Mouse (Mus musculus): ENCODE measurements at regions not wholly inside any gene's neighbourhood (a gene's known extent, or its start where the extent isn't known, plus 50 kb on each side); places are given as distances from the start of the nearest gene placed in this dataset.

DNA sequence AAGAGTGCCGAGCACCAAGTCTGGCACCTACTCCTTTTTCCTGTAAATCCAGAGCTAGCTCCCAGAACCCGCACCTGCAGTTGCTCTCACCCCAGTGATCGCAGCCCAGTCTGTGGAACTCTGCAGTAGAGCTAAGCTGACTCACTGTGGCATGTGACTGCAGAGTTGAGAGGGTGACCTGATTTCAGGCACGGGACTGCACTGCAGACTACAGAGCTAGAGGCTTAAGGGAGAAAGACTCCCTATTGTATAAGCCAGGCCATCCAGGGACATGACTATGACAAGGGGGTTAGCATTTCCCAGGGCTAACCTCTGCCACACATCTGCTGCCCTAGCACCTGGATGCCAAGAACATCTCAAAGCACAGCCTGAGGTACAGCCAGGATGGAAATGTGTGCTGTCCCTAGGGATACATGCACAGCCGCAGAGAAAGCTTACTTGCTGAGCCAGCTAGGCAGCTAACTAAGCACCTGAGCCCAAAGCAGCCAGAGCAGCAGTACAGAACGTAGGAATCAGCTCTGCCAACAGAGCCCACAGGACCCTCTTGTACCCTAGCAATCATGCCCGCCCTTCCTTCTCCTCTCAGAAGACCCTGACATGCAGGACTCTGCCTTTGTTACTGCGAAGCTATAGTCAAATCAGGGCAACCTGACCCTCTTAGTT is 192.3 kb upstream of the Snx19 start:
- Histone ChIP-seq H3K9ac (replicated peaks) (no peak overlapping the region), H3K9me3 (no peaks in the 10 kb centered on the region), H3K4me3 (replicated peaks) (no peak overlapping the region), H3K27ac (no peak overlapping the region), H3K4me2 (no peak overlapping the region), H3K36me3 (no peaks in the 10 kb centered on the region), H3K27me3 (no peaks in the 10 kb centered on the region; the same call in 1 of the 2 replicates), H3K4me1 (replicated peaks) (0 out of 2 replicates have a peak, but pooled peaks cover 7% of the 10 kb centered on the region)
- no peak for ATAC-seq (ENCODE audit: insufficient number of reproducible peaks, insufficient read depth, low FRiP score, low TSS enrichment, low read depth)
- 76% methylated on average over 8 of the region's 8 CpGs for WGBS

GRCm38 (mm10) chr9:30235791-30236190 is 191.1 kb upstream of the Snx19 start:
- Histone ChIP-seq H3K9ac (replicated peaks) (no peak overlapping the region), H3K4me1 (replicated peaks) (0 out of 2 replicates have a peak, but pooled peaks cover 7% of the 10 kb centered on the region), H3K27me3 (no peaks in the 10 kb centered on the region; the same call in 1 of the 2 replicates), H3K4me2 (no peak overlapping the region), H3K27ac (no peak overlapping the region), H3K36me3 (no peaks in the 10 kb centered on the region), H3K4me3 (replicated peaks) (no peak overlapping the region), H3K9me3 (no peaks in the 10 kb centered on the region)
- ATAC-seq (ENCODE audit: insufficient number of reproducible peaks, insufficient read depth, low FRiP score, low TSS enrichment, low read depth), result no peak
- WGBS, result 28% methylated on average over 3 of the region's 3 CpGs

- no peaks in the 10 kb centered on the region for H3K27me3 ChIP-seq
- no peak overlapping the region for H3K27ac ChIP-seq
- WGBS, result 80% methylated on average over 5 of the region's 5 CpGs
- no peaks in the 10 kb centered on the region for H3K36me3 ChIP-seq
- H3K4me3 ChIP-seq (replicated peaks), result no peak overlapping the region
- no peaks in the 10 kb centered on the region for H3K4me1 ChIP-seq (replicated peaks)
- ATAC-seq (ENCODE audit: insufficient number of reproducible peaks, insufficient read depth, low FRiP score, low TSS enrichment, low read depth), result no peak
- H3K9ac ChIP-seq (replicated peaks), result no peak overlapping the region
- H3K4me2 ChIP-seq, result no peak overlapping the region
- no peaks in the 10 kb centered on the region for H3K9me3 ChIP-seq
Observed at GRCm38 (mm10) chr9:30242107-30242506, 184.8 kb upstream of the Snx19 start.

DNA sequence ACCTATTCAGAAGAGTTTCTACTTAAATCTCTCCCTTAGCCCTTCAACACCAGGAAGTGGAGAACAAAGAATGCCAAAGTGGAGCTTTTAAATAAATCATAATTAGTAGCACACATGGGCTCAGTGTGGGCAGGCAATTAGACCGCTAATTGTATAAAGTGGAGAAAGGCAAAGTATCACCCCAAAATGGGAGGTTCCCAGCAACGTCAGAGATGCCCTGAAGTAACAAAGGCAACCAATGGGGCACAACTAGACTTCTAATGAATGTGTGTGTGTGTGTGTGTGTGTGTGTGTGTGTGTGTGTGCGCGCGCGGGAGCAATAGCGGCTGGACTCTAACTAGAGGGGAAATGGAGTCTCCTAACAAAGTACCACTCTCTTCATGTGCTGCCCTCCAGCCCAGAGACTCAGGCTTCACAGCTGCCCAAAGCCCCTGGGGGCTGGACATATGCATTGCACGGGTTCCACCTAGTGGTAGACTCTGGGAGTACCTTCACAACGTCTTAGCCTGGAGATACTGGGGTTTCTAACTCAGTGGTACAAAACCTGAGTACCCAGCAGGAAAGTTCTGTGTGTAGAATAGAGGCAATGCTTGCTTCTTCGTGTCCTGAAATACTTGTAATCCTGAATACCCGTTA is 162.3 kb upstream of the Snx19 start:
- 11% methylated on average over 11 of the region's 11 CpGs for WGBS
- Histone ChIP-seq H3K27ac (no peak overlapping the region), H3K4me2 (peak overlapping the region; percentile 13; the same call in 1 of the 2 replicates), H3K36me3 (no peaks in the 10 kb centered on the region), H3K9ac (replicated peaks) (no peak overlapping the region), H3K4me3 (replicated peaks) (no peak overlapping the region), H3K27me3 (0 out of 2 replicates have a peak, but pooled peaks cover 6% of the 10 kb centered on the region), H3K4me1 (replicated peaks) (no peaks in the 10 kb centered on the region), H3K9me3 (no peaks in the 10 kb centered on the region)
- peak; percentile 79; the same call in 1 of the 2 replicates for ATAC-seq (ENCODE audit: insufficient number of reproducible peaks, insufficient read depth, low FRiP score, low TSS enrichment, low read depth)

DNA sequence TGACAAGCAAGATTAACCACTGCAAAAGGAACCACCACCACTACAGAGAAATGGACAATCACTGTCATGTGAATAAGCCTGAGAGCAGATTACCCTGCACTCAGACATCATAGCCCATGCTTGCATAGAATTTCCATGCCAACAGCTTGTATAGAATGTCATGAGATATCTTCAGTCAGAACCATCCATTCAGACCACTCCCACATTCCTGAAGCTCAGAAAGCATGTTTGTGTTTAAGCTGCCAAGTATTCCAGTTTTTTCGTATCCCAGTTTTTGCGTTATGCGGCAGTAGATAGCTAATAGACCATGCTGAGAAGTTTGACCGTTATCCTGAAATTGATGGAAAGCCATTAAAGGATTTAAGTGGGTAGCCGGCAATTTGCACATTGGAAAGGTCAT is 155.8 kb upstream of the Snx19 start:
- ATAC-seq (ENCODE audit: insufficient number of reproducible peaks, insufficient read depth, low FRiP score, low TSS enrichment, low read depth), result no peak
- 47% methylated on average over 5 of the region's 5 CpGs for WGBS

GRCm38 (mm10) chr9:30273836-30274235 is 153.1 kb upstream of the Snx19 start:
- Histone ChIP-seq H3K27me3 (peaks cover 5% of the 10 kb centered on the region), H3K4me2 (no peak overlapping the region), H3K27ac (no peak overlapping the region), H3K4me3 (replicated peaks) (no peak overlapping the region), H3K4me1 (replicated peaks) (no peaks in the 10 kb centered on the region), H3K9me3 (no peaks in the 10 kb centered on the region), H3K36me3 (no peaks in the 10 kb centered on the region), H3K9ac (replicated peaks) (no peak overlapping the region)
- WGBS, result 63% methylated on average over 4 of the region's 4 CpGs
- ATAC-seq (ENCODE audit: insufficient number of reproducible peaks, insufficient read depth, low FRiP score, low TSS enrichment, low read depth), result no peak

More for the DNA sequence above, 155.8 kb upstream of the Snx19 start:
- Histone ChIP-seq H3K36me3 (no peaks in the 10 kb centered on the region), H3K27me3 (peaks cover 5% of the 10 kb centered on the region), H3K27ac (no peak overlapping the region), H3K4me1 (replicated peaks) (no peaks in the 10 kb centered on the region), H3K4me3 (replicated peaks) (no peak overlapping the region), H3K9me3 (no peaks in the 10 kb centered on the region), H3K9ac (replicated peaks) (no peak overlapping the region), H3K4me2 (no peak overlapping the region)

GRCm38 (mm10) chr9:30278231-30278630 is 148.7 kb upstream of the Snx19 start:
- Histone ChIP-seq H3K27me3 (peaks cover 4% of the 10 kb centered on the region), H3K9ac (replicated peaks) (no peak overlapping the region), H3K4me3 (replicated peaks) (no peak overlapping the region), H3K27ac (no peak overlapping the region), H3K4me1 (replicated peaks) (no peaks in the 10 kb centered on the region), H3K36me3 (no peaks in the 10 kb centered on the region), H3K4me2 (no peak overlapping the region), H3K9me3 (no peaks in the 10 kb centered on the region)
- no peak for ATAC-seq (ENCODE audit: insufficient number of reproducible peaks, insufficient read depth, low FRiP score, low TSS enrichment, low read depth)
- WGBS, result 73% methylated on average over 1 of the region's 1 CpGs

GRCm38 (mm10) chr9:30283080-30283770 is 143.7 kb upstream of the Snx19 start:
- peaks cover 5% of the 10 kb centered on the region for H3K4me1 ChIP-seq (replicated peaks)
- no peak overlapping the region for H3K27ac ChIP-seq
- H3K36me3 ChIP-seq, result no peaks in the 10 kb centered on the region
- H3K27me3 ChIP-seq, result peaks cover 24% of the 10 kb centered on the region
- ATAC-seq (ENCODE audit: insufficient number of reproducible peaks, insufficient read depth, low FRiP score, low TSS enrichment, low read depth), result no peak
- H3K9ac ChIP-seq (replicated peaks), result no peak overlapping the region
- 87% methylated on average over 12 of the region's 12 CpGs for WGBS
- H3K4me3 ChIP-seq (replicated peaks), result no peak overlapping the region
- H3K9me3 ChIP-seq, result no peaks in the 10 kb centered on the region
- H3K4me2 ChIP-seq, result no peak overlapping the region

GRCm38 (mm10) chr9:30283771-30284148 is 143.1 kb upstream of the Snx19 start:
- no peak overlapping the region for H3K4me3 ChIP-seq (replicated peaks)
- no peaks in the 10 kb centered on the region for H3K9me3 ChIP-seq
- no peak overlapping the region for H3K27ac ChIP-seq
- H3K27me3 ChIP-seq, result peaks cover 24% of the 10 kb centered on the region
- WGBS, result 88% methylated on average over 4 of the region's 4 CpGs
- ATAC-seq (ENCODE audit: insufficient number of reproducible peaks, insufficient read depth, low FRiP score, low TSS enrichment, low read depth), result no peak
- H3K36me3 ChIP-seq, result no peaks in the 10 kb centered on the region
- H3K4me2 ChIP-seq, result no peak overlapping the region
- no peak overlapping the region for H3K9ac ChIP-seq (replicated peaks)
- peaks cover 5% of the 10 kb centered on the region for H3K4me1 ChIP-seq (replicated peaks)

- 20% methylated on average over 16 of the region's 16 CpGs for WGBS
- Histone ChIP-seq H3K36me3 (no peaks in the 10 kb centered on the region), H3K27ac (no peak overlapping the region), H3K4me2 (no peak overlapping the region), H3K9me3 (no peaks in the 10 kb centered on the region), H3K4me1 (replicated peaks) (peaks cover 5% of the 10 kb centered on the region), H3K9ac (replicated peaks) (no peak overlapping the region), H3K4me3 (replicated peaks) (no peak overlapping the region), H3K27me3 (peaks cover 24% of the 10 kb centered on the region)
- ATAC-seq (ENCODE audit: insufficient number of reproducible peaks, insufficient read depth, low FRiP score, low TSS enrichment, low read depth), result no peak
Observed at GRCm38 (mm10) chr9:30284562-30285323, 142.2 kb upstream of the Snx19 start.

- Histone ChIP-seq H3K4me2 (no peak overlapping the region), H3K27ac (no peak overlapping the region), H3K4me3 (replicated peaks) (no peak overlapping the region), H3K4me1 (replicated peaks) (peaks cover 5% of the 10 kb centered on the region), H3K9me3 (no peaks in the 10 kb centered on the region), H3K9ac (replicated peaks) (no peak overlapping the region), H3K36me3 (no peaks in the 10 kb centered on the region), H3K27me3 (peaks cover 24% of the 10 kb centered on the region)
- 73% methylated on average over 2 of the region's 2 CpGs for WGBS
- no peak for ATAC-seq (ENCODE audit: insufficient number of reproducible peaks, insufficient read depth, low FRiP score, low TSS enrichment, low read depth)
Observed at GRCm38 (mm10) chr9:30285324-30285599, 141.6 kb upstream of the Snx19 start.
